Mouse (Mus musculus): ENCODE data around the gene A630076J17Rik.

Gene A630076J17Rik

DNA sequence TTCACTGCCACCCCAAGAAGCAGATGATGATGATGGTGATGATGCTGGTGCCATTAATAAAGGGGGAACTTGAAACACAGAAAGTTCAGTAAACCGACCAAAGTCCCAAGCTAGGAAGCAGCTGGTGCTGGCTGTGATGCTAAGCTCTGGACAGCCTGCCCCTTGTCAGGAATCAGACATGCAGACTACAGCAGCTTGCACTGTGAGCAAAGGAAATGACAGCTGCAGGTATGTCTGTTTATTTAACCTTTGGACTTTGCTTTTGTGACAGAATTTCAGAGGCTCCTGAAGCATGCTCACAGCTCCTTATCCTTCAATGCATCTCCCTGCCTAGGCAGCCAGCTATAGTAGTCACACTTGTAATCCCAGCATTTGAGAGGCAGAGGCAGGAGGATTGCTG is at the start of gene A630076J17Rik:
Gene A630076J17Rik, plus strand, starts transcription at position 88 of the 400 bp plus-strand sequence.
- DNase-seq = no peak

DNA sequence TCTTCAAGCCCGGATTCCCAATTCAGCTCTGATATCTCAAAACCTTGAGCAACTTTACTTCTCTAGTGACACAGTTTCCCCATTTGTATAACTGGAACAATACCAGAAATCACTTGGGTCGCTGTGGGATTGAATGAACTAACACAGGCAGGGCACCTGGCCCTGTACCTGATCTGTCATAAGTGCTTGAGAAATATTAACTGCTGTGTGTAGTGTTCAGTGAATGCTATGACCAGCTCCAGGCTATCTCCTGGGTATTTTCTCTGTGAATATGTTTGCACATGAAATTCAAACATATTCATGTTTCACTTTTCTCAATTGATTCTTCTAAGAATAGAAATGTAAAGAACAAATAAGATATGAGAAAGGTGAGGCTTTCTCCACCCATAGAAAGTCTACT is 49.6 kb upstream of the A630076J17Rik start:
- no peak for DNase-seq

DNA sequence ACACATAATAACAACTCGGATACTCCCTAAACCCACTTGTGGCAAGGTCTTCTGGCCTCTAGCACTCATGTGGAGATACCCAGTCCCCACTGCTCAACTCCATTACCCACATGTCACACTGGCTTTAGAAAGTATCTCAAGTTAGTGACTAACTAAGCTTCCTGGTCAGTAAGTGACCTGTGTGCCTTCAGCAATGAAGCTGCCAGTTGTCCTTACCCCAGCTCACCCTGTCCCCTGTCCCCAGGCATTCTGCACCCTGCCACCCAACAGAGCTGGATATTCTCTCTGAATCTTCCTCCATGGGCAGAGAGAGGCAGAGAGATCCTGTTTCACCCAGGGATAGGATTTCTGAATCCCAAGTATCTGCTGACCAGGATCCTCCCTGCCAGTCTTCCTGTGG is 47.7 kb upstream of the A630076J17Rik start, which contains the start of gene Kcna10:
Gene Kcna10, plus strand, starts transcription at position 301 of the 400 bp plus-strand sequence.
- DNase-seq = no peak

DNA sequence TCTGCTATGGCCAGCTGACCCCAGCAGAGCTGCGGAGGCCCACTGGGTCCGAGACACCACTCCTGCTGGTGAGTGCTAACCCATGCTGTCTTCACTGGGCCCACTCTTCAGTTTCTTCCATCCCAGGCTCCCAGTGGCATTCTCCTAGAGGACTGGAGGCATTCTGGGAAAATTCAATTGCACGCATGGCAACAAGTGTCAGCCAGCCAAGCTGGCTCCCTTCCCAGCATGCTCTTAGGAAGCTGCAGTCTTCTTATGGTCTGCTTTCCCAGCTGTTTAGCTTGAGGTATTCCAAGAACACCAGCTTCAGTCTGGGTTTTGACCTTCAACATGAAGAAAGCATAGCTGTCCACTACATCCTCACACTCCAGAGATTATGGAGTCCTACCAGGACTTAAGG is 47.2 kb upstream of the A630076J17Rik start:
- DNase-seq = no peak

DNA sequence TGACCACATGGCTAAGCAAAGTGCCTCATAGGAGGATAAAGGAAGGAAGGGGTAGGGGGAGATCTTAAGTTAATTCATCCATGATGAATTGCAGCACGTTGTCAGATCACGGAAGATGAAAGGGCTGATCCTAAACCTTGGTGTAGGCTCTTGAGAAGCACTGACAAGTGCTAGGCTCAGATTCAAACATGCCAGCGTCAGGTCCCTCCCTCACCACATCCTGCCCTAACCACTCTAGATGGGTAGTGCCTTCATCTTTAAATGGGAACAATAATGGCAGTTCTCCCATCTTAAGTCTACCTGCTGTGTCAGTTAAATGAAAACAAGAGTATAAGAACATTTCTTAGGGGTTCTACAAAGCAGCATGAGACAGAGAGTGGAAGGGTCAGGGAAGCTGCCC is 44.8 kb upstream of the A630076J17Rik start:
- DNase-seq = no peak

DNA sequence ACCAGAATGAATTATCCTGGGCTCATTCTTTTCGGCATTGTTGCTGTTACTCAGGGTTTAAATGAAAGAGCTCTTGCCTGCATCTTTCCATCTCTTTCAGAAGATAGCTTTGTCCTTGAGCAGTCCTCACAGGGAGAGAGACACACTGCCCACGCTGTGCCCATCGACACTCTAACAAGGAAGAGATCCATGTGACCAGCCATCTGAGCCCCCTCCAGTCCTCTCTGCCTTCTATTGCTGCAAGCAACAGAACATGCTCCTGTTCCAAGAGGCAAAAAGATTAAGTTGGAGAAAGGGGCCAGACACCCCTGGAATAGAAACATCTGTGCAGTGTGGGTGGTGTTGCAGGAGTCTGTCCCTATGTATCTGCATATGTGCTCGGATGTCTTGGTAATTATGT is 43.4 kb upstream of the A630076J17Rik start:
- DNase-seq = no peak

DNA sequence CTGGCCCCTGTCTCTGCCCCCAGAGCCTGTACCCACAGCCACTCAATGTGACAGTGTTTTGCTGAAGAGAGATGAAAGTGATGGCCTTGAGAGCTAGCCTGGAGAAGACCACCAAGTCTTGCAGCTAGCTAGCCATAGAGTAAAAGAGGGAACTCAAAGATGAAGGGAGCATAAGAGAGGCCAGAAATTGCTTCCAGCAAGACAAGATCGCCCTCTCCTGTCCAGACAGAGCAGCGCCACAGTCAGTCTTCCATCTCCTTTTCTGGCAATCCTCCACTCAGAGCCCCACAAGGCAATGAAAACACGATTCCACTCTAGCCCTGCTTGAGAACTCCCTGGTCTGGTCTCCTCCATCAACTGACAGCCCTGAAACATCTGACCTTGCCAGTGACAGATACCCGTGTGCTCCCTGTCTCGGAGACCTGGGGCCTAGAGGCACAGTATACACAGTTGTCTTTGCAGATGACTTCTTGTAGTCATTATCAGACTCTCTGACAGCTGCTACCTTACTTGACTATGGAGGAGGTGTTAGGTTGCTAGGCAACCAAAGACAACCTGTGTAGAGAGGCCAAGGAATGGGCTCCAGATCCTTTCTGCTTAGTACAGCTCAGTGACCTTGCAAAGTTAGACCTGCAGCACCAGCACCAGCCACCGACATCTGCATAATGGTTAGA is 42.1 kb upstream of the A630076J17Rik start:
- peak in 1 of 2 experiments; percentile 16 for DNase-seq

DNA sequence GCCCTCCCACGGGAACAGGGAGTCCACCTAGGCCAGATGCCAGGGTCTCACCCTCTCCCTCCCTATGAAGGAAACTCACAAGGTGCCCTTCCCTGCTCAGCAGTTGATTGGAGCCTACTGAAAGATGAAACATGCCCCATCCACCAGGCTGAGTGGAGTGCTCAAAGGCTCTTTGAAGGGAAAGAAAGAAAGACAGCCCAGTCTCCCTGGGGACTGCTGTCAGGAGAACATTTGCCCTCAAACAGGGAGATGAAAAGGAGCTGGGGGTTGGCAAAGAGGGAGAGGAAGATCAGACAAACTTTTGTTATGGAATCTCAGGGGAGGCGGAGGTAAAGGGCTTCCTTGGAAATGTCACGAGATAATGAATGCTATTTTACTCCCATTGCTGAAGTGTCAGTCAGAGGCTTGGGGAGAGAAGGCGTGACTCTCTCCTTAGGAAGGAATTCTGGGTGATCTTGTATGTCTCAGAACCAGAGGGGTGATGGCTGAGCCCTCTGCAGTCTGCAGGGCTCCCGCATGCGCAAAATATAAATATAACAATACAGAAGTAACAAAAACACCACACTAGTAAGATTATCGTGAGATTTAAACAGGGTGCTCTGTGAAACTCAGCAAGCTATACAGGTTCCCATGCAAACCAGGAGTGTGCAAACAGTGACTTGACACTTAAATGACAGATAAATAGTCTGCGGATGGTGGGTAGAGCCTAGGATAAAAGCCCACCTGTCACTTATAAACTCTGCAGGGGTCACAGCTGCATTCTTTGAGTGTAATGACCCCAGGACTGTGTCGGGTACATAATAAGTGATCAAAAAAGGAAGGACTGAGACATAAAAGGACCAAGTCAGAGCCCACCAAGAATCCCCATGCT is 28.9 kb upstream of the A630076J17Rik start:
- DNase-seq = no peak

DNA sequence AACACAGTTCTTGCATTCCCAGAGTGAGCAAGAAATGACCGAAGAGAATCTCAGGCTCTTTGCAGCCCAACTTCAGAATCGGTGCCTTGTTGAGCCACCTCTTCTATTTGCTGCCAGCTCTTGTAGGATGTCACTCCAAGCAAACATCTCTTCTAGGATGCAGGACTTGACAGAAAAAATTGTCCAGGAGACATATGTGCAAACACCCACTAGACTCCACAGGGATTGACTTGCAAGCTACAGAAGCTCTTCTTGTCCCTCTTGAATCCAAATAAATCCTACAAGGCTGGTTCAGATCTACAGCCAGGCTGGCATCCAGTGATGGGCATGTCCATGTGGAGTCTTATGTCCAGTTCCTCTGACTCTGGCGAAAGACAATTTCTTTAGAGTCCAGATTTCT is 26.0 kb upstream of the A630076J17Rik start:
- DNase-seq = no peak

DNA sequence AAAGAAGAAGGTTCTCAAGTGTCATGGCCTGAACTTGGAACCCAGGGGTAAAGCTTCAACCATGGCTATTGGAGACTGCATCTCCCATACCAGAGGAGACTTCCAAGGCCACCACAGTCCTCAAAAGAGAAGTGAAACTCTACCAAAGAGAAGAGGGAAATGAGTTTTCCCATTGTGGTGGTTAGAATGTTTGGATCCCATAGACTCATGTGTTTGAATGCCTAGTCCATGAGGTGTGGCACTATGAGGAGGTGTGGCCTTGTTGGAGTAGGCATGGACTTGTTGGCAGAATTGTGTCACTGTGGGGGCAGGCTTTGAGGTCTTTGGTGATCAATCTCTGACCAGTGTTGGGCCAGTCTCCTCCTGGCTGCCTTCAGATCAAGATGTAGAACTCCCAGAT is 25.2 kb upstream of the A630076J17Rik start:
- DNase-seq = peak in 1 of 2 experiments; percentile 1

DNA sequence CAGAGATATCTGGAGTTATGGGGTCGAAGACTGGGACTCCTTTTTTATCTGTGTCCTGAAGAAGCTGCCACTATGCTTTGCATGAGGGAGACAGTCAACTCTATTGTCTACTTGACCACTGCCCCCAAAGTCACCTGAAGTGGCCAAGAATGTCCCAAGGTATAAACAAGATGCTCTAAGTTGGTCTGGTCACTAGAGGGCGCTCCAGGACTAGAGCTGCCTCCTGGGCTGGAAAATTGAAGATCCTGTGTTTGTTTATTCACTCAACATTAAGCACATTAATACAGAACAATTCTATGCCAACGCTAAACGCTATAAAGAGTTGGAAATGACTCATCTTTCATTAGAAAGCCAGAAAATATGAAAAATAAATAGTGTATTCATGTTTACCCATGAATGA is 24.4 kb upstream of the A630076J17Rik start:
- DNase-seq = peak; percentile 75

DNA sequence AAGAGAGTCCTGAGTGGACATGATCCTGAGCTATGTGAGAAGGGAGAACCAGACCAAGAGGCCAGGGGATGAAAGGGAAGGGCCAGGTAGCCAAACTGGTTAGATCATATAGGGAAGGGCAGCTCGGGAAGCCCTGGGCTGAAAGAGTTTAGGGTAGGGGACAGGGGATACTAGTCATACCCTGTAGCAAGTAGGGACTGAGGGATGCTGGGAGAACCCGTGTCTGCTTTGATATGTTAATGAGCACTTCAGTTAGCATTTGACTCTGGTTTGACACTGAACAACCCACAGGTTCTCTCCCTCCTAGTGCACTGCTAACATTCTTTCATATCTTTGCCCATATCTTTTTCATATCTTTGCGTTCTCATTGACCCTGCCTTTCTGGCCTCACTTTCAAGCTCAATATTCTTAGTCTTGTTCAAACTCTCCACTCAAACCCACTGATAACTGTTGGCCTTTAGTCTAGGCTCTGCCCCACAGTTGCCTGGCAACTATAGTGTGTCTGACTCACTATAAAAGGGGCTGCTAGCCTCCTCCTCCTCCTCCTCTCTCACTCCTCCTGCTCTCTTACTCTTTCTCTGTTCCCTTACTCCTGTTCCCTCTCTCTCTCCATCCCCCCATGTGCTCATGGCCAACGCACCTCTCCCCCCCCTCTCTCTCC is 23.8 kb upstream of the A630076J17Rik start:
- DNase-seq = no peak

DNA sequence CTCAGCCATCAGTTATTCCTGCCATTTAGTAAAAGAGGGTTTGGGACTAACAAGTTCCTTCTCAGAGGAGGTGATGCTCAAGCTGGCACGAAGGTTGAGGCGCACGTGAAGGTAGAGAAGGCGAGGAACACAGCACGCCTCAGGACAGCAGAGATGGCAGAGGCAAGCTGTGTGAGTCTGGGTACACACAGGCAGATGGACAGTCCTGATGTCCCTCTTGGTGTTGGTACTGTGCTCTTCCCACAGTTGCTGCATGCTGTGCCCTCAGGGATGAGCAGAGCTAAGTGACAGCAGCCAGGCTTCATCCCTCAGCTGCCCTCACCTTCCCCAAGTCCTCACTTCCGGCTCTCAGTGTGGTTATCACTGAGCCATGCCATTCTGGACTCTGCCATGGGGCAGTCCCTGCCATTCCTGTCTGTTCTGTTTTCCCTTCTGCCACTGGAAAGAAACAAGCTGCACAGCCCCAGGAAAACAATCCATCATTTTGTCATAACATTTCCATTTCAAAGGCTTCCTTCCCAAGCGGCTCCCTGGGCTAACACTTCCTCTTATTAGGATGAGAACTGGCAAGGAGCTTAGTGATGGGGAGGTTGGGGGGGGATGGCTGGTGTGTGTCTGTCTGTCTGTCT is 22.7 kb upstream of the A630076J17Rik start:
- DNase-seq = no peak

DNA sequence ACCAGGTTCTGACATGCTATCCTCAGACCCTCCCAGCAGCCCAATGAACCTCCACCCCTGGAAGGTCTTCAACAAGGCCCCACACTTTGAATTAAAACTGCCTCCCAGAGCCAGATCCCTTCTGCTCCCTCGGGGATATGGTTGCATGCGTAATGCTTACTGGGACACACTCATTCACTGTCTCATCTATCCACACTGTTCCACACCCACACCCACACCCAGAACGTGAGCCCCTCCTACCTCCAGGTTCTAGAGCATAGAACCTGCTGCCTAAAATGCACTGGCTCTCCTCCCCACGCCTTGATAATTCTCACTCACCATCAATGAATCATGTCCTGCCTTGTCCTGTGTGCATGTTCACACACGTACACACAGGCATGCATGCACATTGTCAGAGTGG is 15.8 kb upstream of the A630076J17Rik start:
- no peak for DNase-seq

DNA sequence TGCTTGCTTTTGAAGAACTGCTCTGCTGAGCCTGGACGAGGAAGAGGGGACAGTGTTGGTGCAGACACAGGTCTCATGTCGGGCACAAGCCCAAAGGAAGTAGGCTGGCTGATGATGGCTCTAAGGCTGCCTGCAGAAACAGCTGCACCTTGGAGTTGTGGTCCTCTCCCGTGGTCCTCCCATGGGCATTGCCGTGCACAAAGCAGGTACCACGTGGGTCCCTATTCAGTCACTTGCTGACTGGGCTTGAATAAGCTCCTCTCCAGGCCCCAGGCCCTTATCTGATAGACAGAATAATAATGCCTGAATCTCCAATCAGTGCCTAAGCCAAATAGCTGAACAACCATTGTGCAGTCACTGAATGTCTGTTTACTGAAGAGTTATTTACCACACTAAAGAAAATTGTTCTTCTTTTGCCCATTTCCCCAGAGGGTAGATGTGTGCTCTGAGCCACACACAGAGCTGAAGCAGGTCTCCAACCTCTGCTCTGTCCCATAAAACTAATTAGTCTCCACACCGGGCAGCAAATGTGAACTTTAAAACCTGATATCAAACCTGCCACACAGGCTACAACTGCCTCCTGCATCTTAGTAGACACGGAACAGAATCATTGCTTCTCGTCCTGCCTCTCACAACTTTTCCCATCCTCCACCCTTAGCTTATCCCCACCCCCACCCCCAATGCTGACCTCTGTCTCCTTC is 13.9 kb upstream of the A630076J17Rik start:
- DNase-seq = no peak

DNA sequence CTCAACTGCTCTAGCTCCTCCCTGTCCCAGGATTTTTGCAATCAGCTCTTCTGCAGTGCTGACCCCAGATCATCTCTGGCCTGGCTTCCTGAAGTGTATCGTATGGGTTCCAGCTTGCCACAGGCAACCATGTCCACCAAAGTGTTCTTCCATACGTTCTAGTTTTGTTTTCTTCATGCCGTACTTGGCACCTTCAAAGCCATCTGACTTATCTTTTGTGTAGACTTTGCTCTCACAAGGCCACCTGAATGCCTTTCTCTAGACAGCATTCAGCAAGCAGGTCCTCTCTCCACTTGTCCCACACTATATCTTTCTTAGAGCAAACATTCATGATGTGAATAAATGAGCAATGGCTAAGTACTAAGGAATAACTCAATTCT is 13.3 kb upstream of the A630076J17Rik start:
- DNase-seq = no peak

DNA sequence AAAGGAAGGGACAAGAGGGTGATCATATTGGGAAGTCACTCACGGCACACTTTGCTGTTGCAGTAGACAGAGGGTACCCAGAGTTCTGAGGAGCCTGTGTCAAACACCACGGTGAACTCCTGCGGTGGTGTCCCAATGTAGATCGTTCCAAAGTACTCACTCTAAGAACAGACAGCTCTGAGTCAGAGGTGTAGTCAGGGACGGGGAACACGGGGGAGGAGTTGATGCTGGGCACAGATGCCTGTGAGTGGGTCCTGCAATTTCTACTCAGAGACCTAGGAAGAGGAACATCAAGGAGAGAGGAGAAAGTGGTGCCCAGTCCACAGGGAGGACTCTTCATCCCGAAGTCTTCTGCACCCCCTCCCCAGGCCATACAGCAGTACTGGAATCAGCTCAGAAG is 11.8 kb upstream of the A630076J17Rik start:
- no peak for DNase-seq

DNA sequence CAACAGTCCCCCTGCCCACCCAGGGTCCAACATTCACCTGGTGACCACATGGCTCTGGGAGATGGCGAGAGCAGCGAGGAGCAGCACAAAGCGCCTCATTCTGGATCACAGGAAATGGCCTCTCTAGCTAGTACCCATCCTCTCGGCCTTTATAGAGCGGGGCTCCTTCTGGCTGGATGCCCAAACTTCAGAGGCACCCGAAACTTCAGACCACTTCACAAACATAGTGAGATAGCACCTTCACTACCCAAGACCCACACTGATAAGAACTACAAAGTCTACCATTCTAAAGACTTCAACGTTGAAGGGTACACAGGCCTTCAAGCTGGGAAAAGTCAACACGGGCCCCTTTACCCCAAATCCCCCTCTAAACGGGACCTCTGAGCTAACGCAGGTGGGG is 8.8 kb upstream of the A630076J17Rik start, which contains the start of gene Cym:
Gene Cym, minus strand, starts transcription at position 125 of the 400 bp plus-strand sequence.
- DNase-seq = no peak

DNA sequence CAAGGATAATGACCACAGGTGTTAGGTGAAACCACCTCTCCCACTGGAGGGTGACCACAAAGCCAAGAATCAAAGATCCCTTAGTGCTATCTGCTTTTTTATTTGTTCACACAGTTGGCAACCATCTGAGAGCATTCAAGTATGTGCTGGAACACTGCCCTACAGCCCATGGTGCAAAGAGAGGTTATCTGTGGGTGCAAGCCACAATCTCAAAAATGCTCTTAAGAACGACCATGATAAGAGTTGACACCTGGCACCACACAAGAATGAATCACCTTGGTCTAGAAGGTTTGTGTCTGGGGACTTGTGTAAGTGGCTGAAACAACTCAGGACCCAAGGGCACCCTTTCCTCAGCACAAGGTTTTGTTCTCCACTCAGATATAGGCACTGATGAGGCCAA is 7.2 kb upstream of the A630076J17Rik start:
- DNase-seq = no peak

DNA sequence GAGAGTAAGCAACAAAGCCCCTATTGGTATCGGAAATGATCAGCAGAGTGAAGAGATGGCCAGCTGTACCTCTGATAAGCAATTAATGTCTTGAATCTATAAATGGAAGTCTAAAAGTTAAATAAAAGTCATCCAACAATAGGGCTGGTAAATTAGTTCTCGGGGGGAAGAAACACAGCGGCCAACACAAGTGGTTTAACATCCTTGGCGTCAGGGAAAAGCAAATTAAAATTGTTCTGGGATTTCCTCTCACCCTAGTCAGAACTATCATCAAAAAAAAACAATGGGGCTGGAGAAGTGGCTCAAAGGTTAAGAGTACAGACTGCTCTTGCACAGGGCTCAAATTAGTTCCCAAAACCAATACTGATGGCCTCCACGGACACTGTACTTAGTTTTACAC is 4.6 kb upstream of the A630076J17Rik start:
- no peak for DNase-seq

DNA sequence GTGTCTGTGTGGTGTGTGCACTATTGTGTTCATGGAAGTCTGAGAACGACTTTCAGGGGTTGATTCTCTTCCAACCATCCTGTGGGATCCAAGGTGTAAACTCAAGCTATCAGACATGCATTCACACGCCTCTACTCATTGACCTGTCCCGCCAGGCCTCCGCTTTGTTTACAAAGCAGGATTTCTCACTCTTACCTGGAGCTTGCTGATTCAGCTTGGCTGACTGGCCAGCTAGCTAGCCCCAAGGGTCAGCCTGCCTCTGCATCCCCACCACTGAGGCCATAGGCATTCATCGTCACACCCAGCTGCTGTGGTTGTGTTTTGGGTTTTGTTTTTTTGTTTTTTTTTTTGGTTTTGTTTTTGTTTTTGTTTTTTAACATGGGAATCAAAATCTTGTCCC is 1.2 kb upstream of the A630076J17Rik start:
- no peak for DNase-seq

DNA sequence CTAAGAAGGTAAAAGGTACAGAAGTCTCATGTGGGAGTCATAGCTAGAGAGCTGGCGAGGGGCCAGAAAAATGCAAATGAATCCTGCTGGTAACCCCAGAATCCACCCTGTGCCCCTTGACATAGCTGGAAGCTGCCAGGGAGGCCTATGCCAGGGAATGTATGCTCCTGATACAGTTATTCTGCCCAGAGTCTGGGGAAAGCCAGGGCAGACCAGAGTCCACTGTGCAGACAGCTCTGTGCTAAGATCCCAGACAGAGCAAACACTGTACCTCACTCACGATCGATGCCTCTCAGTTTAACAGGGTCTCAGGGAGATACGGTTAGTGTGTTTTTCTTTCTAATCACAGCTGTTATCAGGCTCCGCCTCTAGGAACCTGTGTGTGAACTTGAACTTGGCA is 592 bp upstream of the A630076J17Rik start:
- no peak for DNase-seq

DNA sequence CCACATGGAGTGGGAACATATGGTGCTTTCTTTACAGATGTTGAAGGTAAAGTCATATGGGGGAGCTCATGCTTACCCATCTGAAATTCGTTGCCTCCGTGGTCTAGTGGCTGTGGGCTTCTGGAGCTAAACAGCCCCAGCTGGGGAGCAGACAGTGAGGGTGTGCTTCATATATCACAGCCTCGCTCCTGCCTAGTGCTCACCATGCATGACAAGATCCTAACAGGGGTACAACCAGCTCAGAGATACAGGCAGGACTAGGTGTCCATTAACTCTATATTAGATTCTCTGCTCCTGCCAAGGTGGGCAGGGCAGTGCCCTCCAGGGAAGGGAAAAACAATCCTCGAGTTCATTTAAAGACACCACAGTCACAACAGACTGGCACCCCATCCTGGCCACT is 788 bp downstream of the A630076J17Rik start:
- no peak for DNase-seq

All from B cell, adult 2 months (primary cell).